Mouse (Mus musculus) stomach, embryonic 14.5 days (tissue): Measurements from ENCODE around the gene Brd2. TPM values are rescaled to one million over a fixed set of nuclear protein-coding genes. Genes with fewer than 3 reads are reported as not detected.

Experiments
- ATAC-seq: fragments of 200-750 bp; cut with Nextera tagmentation; 2 replicates; pipeline ENCODE4 v1.8.0; 2017; ENCODE audit warnings: low read depth, moderate TSS enrichment; ENCODE audit not compliant: insufficient number of reproducible peaks, insufficient read depth, low FRiP score
- H3K27ac ChIP-seq: fragments of 300-500 bp; sonication (generic); 2 replicates; pipeline ENCODE4 v1.5.1; 2014; ENCODE audit warnings: mild to moderate bottlenecking, low read length, moderate library complexity, mixed read lengths
- H3K27me3 ChIP-seq: fragments of 300-500 bp; sonication (generic); 2 replicates; pipeline ENCODE4 v1.6.1; 2014; ENCODE audit warnings: low read length, control low read depth, mixed read lengths; ENCODE audit not compliant: control insufficient read depth, insufficient read depth
- H3K36me3 ChIP-seq: fragments of 300-500 bp; sonication (generic); 2 replicates; pipeline ENCODE4 v1.6.1; 2014; ENCODE audit warnings: mild to moderate bottlenecking, control low read depth, low read length, moderate library complexity, mixed read lengths; ENCODE audit not compliant: control insufficient read depth, insufficient read depth
- H3K4me1 ChIP-seq: fragments of 300-500 bp; sonication (generic); 2 replicates; pipeline ENCODE4 v1.6.1; 2014; ENCODE audit warnings: low read length, control low read depth, mixed read lengths; ENCODE audit not compliant: control insufficient read depth, insufficient read depth
- H3K4me2 ChIP-seq: fragments of 300-500 bp; sonication (generic); replicated peaks from 2 replicates; pipeline ENCODE4 v1.6.1; 2014; ENCODE audit warnings: low read depth, low read length, control low read depth
- H3K4me3 ChIP-seq: fragments of 300-500 bp; sonication (generic); 2 replicates; pipeline ENCODE4 v1.5.1; 2014; ENCODE audit warnings: low read depth, low read length, control low read depth
- H3K9ac ChIP-seq: fragments of 300-500 bp; sonication (generic); replicated peaks from 2 replicates; pipeline ENCODE4 v1.6.1; 2014; ENCODE audit warnings: low read depth, mild to moderate bottlenecking, control low read depth, low read length, moderate library complexity, mixed read lengths
- H3K9me3 ChIP-seq: fragments of 300-500 bp; sonication (generic); 2 replicates; pipeline ENCODE4 v1.6.1; 2016; ENCODE audit warnings: low read depth, low read length, control low read depth; ENCODE audit not compliant: control insufficient read depth
- WGBS: fragments of 180-500 bp; shearing (Covaris S2); extraction: QIAGEN DNeasy Blood & Tissue Kit; methylation state at CpG from one replicate; pipeline ENCODE4 v1.1.7; 2014; 5-methylcytosine and 5-hydroxymethylcytosine counted together
- polyA plus RNA-seq: library from polyadenylated mRNA; unstranded; fragments of >200 nt; fragmentation: Nextera tagmentation; extraction: Ambion mirVana; gene quantifications from 2 replicates; pipeline ENCODE4 v1.2.1, GENCODE M21; 2014

Brd2 gene
- polyA plus RNA-seq, 1 experiment from 2014 or later, result 150 TPM

- Histone ChIP-seq H3K27ac (no peak overlapping the region), H3K9ac (no peak overlapping the region), H3K4me2 (no peak overlapping the region), H3K4me1 (no peaks in the 10 kb centered on the region), H3K27me3 (0 out of 2 replicates have a peak, but pooled peaks cover 7% of the 10 kb centered on the region), H3K4me3 (no peak overlapping the region), H3K36me3 (no peaks in the 10 kb centered on the region), H3K9me3 (no peaks in the 10 kb centered on the region)
- 49% methylated on average over 4 of the region's 4 CpGs for WGBS
- no peak for ATAC-seq
Observed at GRCm38 (mm10) chr17:34078148-34078547, 44.3 kb downstream of the Brd2 start.

GRCm38 (mm10) chr17:34077549-34077948, 44.9 kb downstream of the Brd2 start:
- WGBS, result 2% methylated on average over 9 of the region's 9 CpGs
- H3K27me3 ChIP-seq, result 0 out of 2 replicates have a peak, but pooled peaks cover 7% of the 10 kb centered on the region

GRCm38 (mm10) chr17:34075271-34075670, 47.2 kb downstream of the Brd2 start:
- H3K9ac ChIP-seq, result no peak overlapping the region
- WGBS, result 44% methylated on average over 7 of the region's 7 CpGs
- no peak overlapping the region for H3K4me3 ChIP-seq
- no peaks in the 10 kb centered on the region for H3K4me1 ChIP-seq
- no peak overlapping the region for H3K4me2 ChIP-seq
- ATAC-seq, result no peak
- H3K27ac ChIP-seq, result no peak overlapping the region
- H3K36me3 ChIP-seq, result no peaks in the 10 kb centered on the region
- 0 out of 2 replicates have a peak, but pooled peaks cover 7% of the 10 kb centered on the region for H3K27me3 ChIP-seq
- no peaks in the 10 kb centered on the region for H3K9me3 ChIP-seq

More at GRCm38 (mm10) chr17:34077549-34077948, 44.9 kb downstream of the Brd2 start:
- Histone ChIP-seq H3K9me3 (no peaks in the 10 kb centered on the region), H3K9ac (no peak overlapping the region), H3K4me2 (no peak overlapping the region), H3K36me3 (no peaks in the 10 kb centered on the region), H3K4me3 (no peak overlapping the region), H3K4me1 (no peaks in the 10 kb centered on the region), H3K27ac (no peak overlapping the region)
- ATAC-seq, result no peak

GRCm38 (mm10) chr17:34072091-34072490, 50.3 kb downstream of the Brd2 start:
- Histone ChIP-seq H3K27ac (no peak overlapping the region), H3K9ac (no peak overlapping the region), H3K27me3 (0 out of 2 replicates have a peak, but pooled peaks cover 6% of the 10 kb centered on the region), H3K4me1 (no peaks in the 10 kb centered on the region), H3K4me2 (no peak overlapping the region), H3K9me3 (no peaks in the 10 kb centered on the region), H3K4me3 (no peak overlapping the region), H3K36me3 (no peaks in the 10 kb centered on the region)
- 76% methylated on average over 5 of the region's 5 CpGs for WGBS
- ATAC-seq, result no peak

- H3K36me3 ChIP-seq, result no peaks in the 10 kb centered on the region
- H3K4me3 ChIP-seq, result no peak overlapping the region
- WGBS, result 48% methylated on average over 3 of the region's 3 CpGs
- H3K4me2 ChIP-seq, result no peak overlapping the region
- no peak for ATAC-seq
- H3K9me3 ChIP-seq, result no peaks in the 10 kb centered on the region
- H3K27ac ChIP-seq, result no peak overlapping the region
- H3K4me1 ChIP-seq, result no peaks in the 10 kb centered on the region
- no peaks in the 10 kb centered on the region for H3K27me3 ChIP-seq
- no peak overlapping the region for H3K9ac ChIP-seq
Observed at GRCm38 (mm10) chr17:34068864-34069263, 53.6 kb downstream of the Brd2 start.

Other genes starting within 250 kb of the Brd2 start
- gene Gm7029, start 248.8 kb downstream of the Brd2 start, polyA plus RNA-seq, result not detected in 2 replicates
- gene Kifc1, start 232.0 kb downstream of the Brd2 start, polyA plus RNA-seq, result 6.8 TPM in 2 replicates
- 0.54 and 1.00 TPM in 2 replicates for gene Platr17, start 217.5 kb downstream of the Brd2 start, polyA plus RNA-seq
- gene Daxx, start 213.2 kb downstream of the Brd2 start, polyA plus RNA-seq, result 39.2 and 44.6 TPM in 2 replicates
- gene Tapbp, start 206.7 kb downstream of the Brd2 start, polyA plus RNA-seq, result 45.3 and 47.9 TPM in 2 replicates
- gene Zbtb22, start 206.7 kb downstream of the Brd2 start, polyA plus RNA-seq, result 9.4 and 10.4 TPM in 2 replicates
- 38.4 and 39.8 TPM in 2 replicates for gene Rgl2, start 193.1 kb downstream of the Brd2 start, polyA plus RNA-seq
- gene Pfdn6, start 182.3 kb downstream of the Brd2 start, polyA plus RNA-seq, result 141 and 152 TPM in 2 replicates
- 19.0 and 23.0 TPM in 2 replicates for gene Wdr46, start 182.0 kb downstream of the Brd2 start, polyA plus RNA-seq
- gene B3galt4, start 171.1 kb downstream of the Brd2 start, polyA plus RNA-seq, result 2.8 and 2.9 TPM in 2 replicates
- 31.5 and 34.8 TPM in 2 replicates for gene Vps52, start 166.8 kb downstream of the Brd2 start, polyA plus RNA-seq
- gene Rps18, start 166.6 kb downstream of the Brd2 start, polyA plus RNA-seq, result 2,047 and 2,164 TPM in 2 replicates
- 38.3 and 38.8 TPM in 2 replicates for gene H2-K1, start 122.3 kb downstream of the Brd2 start, polyA plus RNA-seq
- 7.5 and 8.6 TPM in 2 replicates for gene Ring1, start 98.0 kb downstream of the Brd2 start, polyA plus RNA-seq
- gene H2-Ke6, start 94.6 kb downstream of the Brd2 start, polyA plus RNA-seq, result 41.7 and 44.9 TPM in 2 replicates
- 81.3 and 91.7 TPM in 2 replicates for gene Slc39a7, start 91.0 kb downstream of the Brd2 start, polyA plus RNA-seq
- gene Rxrb, start 90.8 kb downstream of the Brd2 start, polyA plus RNA-seq, result 21.7 and 22.4 TPM in 2 replicates
- 0.32 and 1.2 TPM in 2 replicates for gene Col11a2, start 83.2 kb downstream of the Brd2 start, polyA plus RNA-seq
- gene H2-Oa, start 30.3 kb downstream of the Brd2 start, polyA plus RNA-seq, result 0.65 and 1.1 TPM in 2 replicates
- gene H2-DMa, start 3.1 kb downstream of the Brd2 start, polyA plus RNA-seq, result 11.9 and 15.1 TPM in 2 replicates
- gene H2-DMb2, start 20.7 kb upstream of the Brd2 start, polyA plus RNA-seq, result 0.35 and 0.38 TPM in 2 replicates
- 1.4 and 1.6 TPM in 2 replicates for gene H2-DMb1, start 30.4 kb upstream of the Brd2 start, polyA plus RNA-seq
- 5.2 and 7.2 TPM in 2 replicates for gene Tap1, start 64.9 kb upstream of the Brd2 start, polyA plus RNA-seq
- gene Psmb9, start 65.1 kb upstream of the Brd2 start, polyA plus RNA-seq, result 3.4 and 4.4 TPM in 2 replicates
- gene Psmb8, start 75.1 kb upstream of the Brd2 start, polyA plus RNA-seq, result 5.9 and 8.3 TPM in 2 replicates
- gene Tap2, start 80.9 kb upstream of the Brd2 start, polyA plus RNA-seq, result 1.6 and 2.4 TPM in 2 replicates
- 0.54 TPM in 1 of 2 replicates, not detected in the other for gene H2-Ob, start 116.3 kb upstream of the Brd2 start, polyA plus RNA-seq
- gene H2-Ab1, start 135.1 kb upstream of the Brd2 start, polyA plus RNA-seq, result 9.4 and 12.6 TPM in 2 replicates
- gene H2-Aa, start 165.2 kb upstream of the Brd2 start, polyA plus RNA-seq, result 3.0 and 4.4 TPM in 2 replicates
- gene H2-Eb1, start 183.2 kb upstream of the Brd2 start, polyA plus RNA-seq, result 2.8 and 2.9 TPM in 2 replicates
- gene H2-Eb2, start 203.0 kb upstream of the Brd2 start, polyA plus RNA-seq, result not detected in 2 replicates
- gene Btnl2, start 232.2 kb upstream of the Brd2 start, polyA plus RNA-seq, result 0.10 and 0.13 TPM in 2 replicates